Mouse (Mus musculus): ENCODE measurements at regions not wholly inside any gene's neighbourhood (a gene's known extent, or its start where the extent isn't known, plus 50 kb on each side); places are given as distances from the start of the nearest gene placed in this dataset.

DNA sequence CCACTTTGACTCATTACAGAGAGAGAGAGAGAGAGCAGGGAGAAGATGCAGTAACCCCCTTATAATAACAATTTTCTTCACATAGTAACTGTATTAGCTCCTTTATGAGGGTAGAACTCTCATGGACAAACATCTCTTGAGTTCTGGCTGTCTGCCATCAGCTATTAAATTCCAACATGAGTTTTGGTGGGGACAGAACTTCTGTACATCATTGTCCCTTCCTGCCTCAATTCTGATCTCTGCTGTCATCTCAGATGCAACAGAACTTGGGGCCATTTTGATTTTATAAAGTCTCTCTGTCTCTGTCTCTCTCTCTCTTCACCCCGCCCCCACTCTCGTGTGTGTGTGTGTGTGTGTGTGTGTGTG is 261.6 kb downstream of the Rps24 start:
- Histone ChIP-seq H3K9me3 (ENCODE audit: low read depth, low read length) (no peaks in the 10 kb centered on the region), H3K4me2 (no peak overlapping the region), H3K9ac (no peak overlapping the region), H3K27ac (ENCODE audit: low read depth) (peak overlapping the region; percentile 43; the same call in 1 of the 2 replicates), H3K4me1 (ENCODE audit: insufficient read depth) (peaks cover 7% of the 10 kb centered on the region; the same call in 1 of the 2 replicates), H3K4me3 (ENCODE audit: low read depth, low read length) (no peak overlapping the region), H3K36me3 (ENCODE audit: insufficient read depth) (no peaks in the 10 kb centered on the region), H3K27me3 (ENCODE audit: insufficient read depth, low read length) (no peaks in the 10 kb centered on the region)
- no peak for TF ChIP-seq CTCF (IDR thresholded peaks at IDR 0.05; ENCODE audit: low read depth)
- ATAC-seq (ENCODE audit: insufficient read depth): no peak
- DNase-seq: peak; percentile 73
- WGBS: 60% methylated on average over 2 of the region's 2 CpGs

DNA sequence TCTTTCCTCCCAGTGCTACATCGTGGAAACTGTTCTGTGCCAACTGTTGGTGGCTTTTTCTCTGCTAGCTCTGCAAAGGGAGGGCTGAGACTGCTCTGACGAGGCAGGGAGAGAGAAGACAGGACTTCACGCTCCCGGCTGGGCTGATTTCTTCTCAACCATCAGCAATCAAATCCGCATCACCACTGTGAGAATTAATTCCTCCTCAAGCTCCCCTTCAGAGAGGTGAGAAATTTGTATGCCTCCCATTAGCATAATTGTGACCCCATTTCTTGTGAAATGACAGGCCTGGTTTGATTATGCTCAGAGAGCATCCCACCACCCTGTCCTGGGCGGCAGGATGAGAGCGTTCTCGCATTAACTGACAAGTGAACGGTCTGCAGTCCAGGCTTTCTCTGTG is 262.4 kb downstream of the Rps24 start:
- H3K27ac ChIP-seq (ENCODE audit: low read depth): no peak overlapping the region
- H3K4me1 ChIP-seq (ENCODE audit: insufficient read depth): peaks cover 7% of the 10 kb centered on the region; the same call in 1 of the 2 replicates
- H3K4me3 ChIP-seq (ENCODE audit: low read depth, low read length): no peak overlapping the region
- TF ChIP-seq CTCF (IDR thresholded peaks at IDR 0.05; ENCODE audit: low read depth): no peak
- WGBS: 75% methylated on average over 9 of the region's 9 CpGs
- no peak overlapping the region for H3K9ac ChIP-seq
- no peaks in the 10 kb centered on the region for H3K36me3 ChIP-seq (ENCODE audit: insufficient read depth)
- no peak for DNase-seq
- no peak for ATAC-seq (ENCODE audit: insufficient read depth)
- H3K4me2 ChIP-seq: no peak overlapping the region
- no peaks in the 10 kb centered on the region for H3K27me3 ChIP-seq (ENCODE audit: insufficient read depth, low read length)
- H3K9me3 ChIP-seq (ENCODE audit: low read depth, low read length): no peaks in the 10 kb centered on the region

DNA sequence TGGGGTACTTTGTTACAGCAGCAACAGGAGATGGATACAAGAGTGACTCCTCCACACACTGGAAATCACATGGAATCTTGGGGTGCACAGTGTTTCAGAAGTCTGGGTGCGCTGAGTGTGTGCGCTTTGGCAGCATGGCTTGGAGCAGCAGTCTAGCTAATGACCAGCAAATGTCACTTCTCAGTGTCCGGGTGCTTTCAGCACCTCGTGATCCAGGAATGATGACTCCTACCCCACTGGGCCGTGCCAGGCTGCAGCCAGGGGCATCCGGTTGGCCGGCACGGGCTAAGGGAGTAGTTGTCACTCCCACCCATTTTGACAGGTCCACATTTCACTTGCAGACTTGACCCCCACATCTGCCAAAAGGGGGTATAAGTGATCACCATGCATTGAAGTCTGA is 264.3 kb downstream of the Rps24 start:
- Histone ChIP-seq H3K4me1 (ENCODE audit: insufficient read depth) (peaks cover 7% of the 10 kb centered on the region; the same call in 1 of the 2 replicates), H3K27me3 (ENCODE audit: insufficient read depth, low read length) (no peaks in the 10 kb centered on the region), H3K4me3 (ENCODE audit: low read depth, low read length) (no peak overlapping the region), H3K36me3 (ENCODE audit: insufficient read depth) (no peaks in the 10 kb centered on the region), H3K27ac (ENCODE audit: low read depth) (no peak overlapping the region), H3K9ac (no peak overlapping the region), H3K4me2 (no peak overlapping the region), H3K9me3 (ENCODE audit: low read depth, low read length) (no peaks in the 10 kb centered on the region)
- 74% methylated on average over 8 of the region's 8 CpGs for WGBS
- TF ChIP-seq CTCF (IDR thresholded peaks at IDR 0.05; ENCODE audit: low read depth): no peak
- ATAC-seq (ENCODE audit: insufficient read depth) (no peak), DNase-seq (no peak)

DNA sequence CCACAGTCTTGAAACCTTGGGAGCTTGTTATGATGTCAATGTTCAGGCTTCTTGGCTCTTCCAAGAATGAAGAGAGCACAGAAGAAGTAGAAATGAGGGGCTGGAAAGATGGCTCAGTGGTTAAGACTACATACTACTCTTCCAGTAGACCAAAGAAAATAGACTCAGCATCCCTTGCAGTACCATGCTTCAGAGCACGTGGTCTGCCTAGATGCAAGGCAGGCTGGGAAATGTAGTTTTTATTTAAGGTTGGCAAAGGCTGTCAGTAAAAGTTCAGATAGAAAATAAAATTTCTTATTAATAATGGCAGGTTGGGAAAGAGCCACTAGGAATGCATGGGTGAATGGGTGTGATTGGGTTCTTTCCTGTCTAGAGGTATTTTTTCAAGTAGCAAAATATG is 267.8 kb downstream of the Rps24 start:
- Histone ChIP-seq H3K4me3 (ENCODE audit: low read depth, low read length) (no peak overlapping the region), H3K9ac (no peak overlapping the region), H3K27ac (ENCODE audit: low read depth) (no peak overlapping the region), H3K9me3 (ENCODE audit: low read depth, low read length) (no peaks in the 10 kb centered on the region), H3K4me2 (no peak overlapping the region), H3K27me3 (ENCODE audit: insufficient read depth, low read length) (no peaks in the 10 kb centered on the region), H3K36me3 (ENCODE audit: insufficient read depth) (no peaks in the 10 kb centered on the region), H3K4me1 (ENCODE audit: insufficient read depth) (0 out of 2 replicates have a peak, but pooled peaks cover 6% of the 10 kb centered on the region)
- no peak for TF ChIP-seq CTCF (IDR thresholded peaks at IDR 0.05; ENCODE audit: low read depth)
- DNase-seq (no peak), ATAC-seq (ENCODE audit: insufficient read depth) (no peak)
- 59% methylated on average over 1 of the region's 1 CpGs for WGBS

DNA sequence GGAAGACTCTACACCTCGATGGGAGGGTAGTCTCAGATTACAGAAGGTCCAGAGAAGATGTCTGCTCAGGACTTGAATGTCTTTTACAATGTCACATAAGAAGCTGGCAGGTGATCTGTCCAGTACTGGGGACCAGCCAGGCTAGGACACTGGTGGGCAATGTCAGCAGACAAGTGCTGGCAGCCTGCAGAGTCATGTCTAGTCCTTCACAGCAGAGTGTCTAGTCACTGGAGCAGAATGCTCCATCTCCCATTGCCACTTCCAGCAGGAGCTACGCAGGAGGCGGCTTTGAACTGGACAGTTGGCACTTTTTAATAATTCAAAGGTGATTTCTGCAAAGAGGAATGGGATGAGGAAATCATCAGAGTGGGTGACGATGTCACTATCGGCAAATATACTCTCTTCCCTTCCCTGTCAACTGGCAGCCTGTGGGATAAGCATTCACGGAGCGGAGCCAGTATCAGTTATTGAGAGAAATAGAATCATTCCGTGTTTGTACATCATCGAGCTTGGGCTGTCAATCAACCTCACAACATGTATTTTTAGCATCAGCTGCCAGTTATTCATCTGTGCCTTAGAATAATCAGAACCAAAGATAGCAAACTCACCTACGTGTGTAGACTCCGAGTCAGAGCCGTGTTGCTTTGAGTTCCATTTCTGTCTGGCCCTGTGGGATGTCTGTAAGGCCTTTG is 268.6 kb downstream of the Rps24 start:
- Histone ChIP-seq H3K4me3 (ENCODE audit: low read depth, low read length) (no peak overlapping the region), H3K9ac (no peak overlapping the region), H3K4me2 (no peak overlapping the region), H3K27me3 (ENCODE audit: insufficient read depth, low read length) (no peaks in the 10 kb centered on the region), H3K27ac (ENCODE audit: low read depth) (no peak overlapping the region), H3K36me3 (ENCODE audit: insufficient read depth) (no peaks in the 10 kb centered on the region), H3K9me3 (ENCODE audit: low read depth, low read length) (no peaks in the 10 kb centered on the region), H3K4me1 (ENCODE audit: insufficient read depth) (0 out of 2 replicates have a peak, but pooled peaks cover 6% of the 10 kb centered on the region)
- TF ChIP-seq CTCF (IDR thresholded peaks at IDR 0.05; ENCODE audit: low read depth): no peak
- DNase-seq (no peak), ATAC-seq (ENCODE audit: insufficient read depth) (no peak)
- 80% methylated on average over 12 of the region's 12 CpGs for WGBS

DNA sequence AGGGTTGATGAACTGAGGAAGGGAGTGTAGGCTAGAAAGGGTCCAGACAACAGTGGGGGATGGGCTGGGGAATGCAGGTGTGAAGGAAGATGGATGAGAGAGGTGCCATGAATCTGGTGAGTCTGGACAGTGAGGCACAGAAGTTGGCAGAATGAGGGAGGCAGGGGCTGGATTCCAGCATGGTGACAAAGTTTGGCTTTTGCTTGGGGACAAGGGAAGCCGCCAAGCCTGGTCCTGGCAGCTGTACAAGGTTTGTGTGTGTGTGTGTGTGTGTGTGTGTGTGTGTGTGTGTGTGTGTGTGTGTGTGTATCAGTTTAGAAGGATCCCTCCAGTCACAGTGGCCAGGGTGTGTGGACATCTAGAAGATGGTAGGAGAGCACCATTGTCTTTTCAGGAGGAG is 270.4 kb downstream of the Rps24 start:
- Histone ChIP-seq H3K27me3 (ENCODE audit: insufficient read depth, low read length) (no peaks in the 10 kb centered on the region), H3K4me3 (ENCODE audit: low read depth, low read length) (no peak overlapping the region), H3K9ac (no peak overlapping the region), H3K4me1 (ENCODE audit: insufficient read depth) (0 out of 2 replicates have a peak, but pooled peaks cover 6% of the 10 kb centered on the region), H3K27ac (ENCODE audit: low read depth) (no peak overlapping the region), H3K4me2 (no peak overlapping the region), H3K36me3 (ENCODE audit: insufficient read depth) (no peaks in the 10 kb centered on the region), H3K9me3 (ENCODE audit: low read depth, low read length) (no peaks in the 10 kb centered on the region)
- DNase-seq (peak; percentile 19), ATAC-seq (ENCODE audit: insufficient read depth) (no peak)
- no peak for TF ChIP-seq CTCF (IDR thresholded peaks at IDR 0.05; ENCODE audit: low read depth)
- 50% methylated on average over 1 of the region's 1 CpGs for WGBS

DNA sequence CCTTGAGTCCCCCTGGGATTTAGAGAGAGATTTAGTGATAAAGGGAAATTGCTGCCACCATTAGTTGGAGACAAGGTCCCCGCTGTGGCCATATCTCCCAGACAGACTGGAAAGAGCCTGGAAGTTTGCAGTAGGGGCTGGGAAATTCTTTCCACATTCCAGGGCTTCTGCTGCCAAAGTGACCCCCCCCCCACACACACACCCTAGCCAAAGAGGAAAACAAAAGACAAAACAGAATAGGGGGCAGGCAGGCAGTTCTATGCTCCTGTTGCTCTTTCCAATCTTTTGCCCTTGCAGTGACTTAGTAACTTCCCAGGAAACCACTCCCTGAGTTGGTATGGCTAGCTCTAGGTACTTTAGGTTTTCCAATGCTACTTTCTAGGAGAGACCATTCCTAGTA is 270.9 kb downstream of the Rps24 start:
- TF ChIP-seq CTCF (IDR thresholded peaks at IDR 0.05; ENCODE audit: low read depth): no peak
- 33% methylated on average over 1 of the region's 1 CpGs for WGBS
- H3K4me3 ChIP-seq (ENCODE audit: low read depth, low read length): no peak overlapping the region
- DNase-seq: no peak
- no peaks in the 10 kb centered on the region for H3K9me3 ChIP-seq (ENCODE audit: low read depth, low read length)
- no peaks in the 10 kb centered on the region for H3K27me3 ChIP-seq (ENCODE audit: insufficient read depth, low read length)
- no peak overlapping the region for H3K4me2 ChIP-seq
- ATAC-seq (ENCODE audit: insufficient read depth): no peak
- no peak overlapping the region for H3K27ac ChIP-seq (ENCODE audit: low read depth)
- H3K9ac ChIP-seq: no peak overlapping the region
- no peaks in the 10 kb centered on the region for H3K36me3 ChIP-seq (ENCODE audit: insufficient read depth)
- H3K4me1 ChIP-seq (ENCODE audit: insufficient read depth): 0 out of 2 replicates have a peak, but pooled peaks cover 6% of the 10 kb centered on the region

Data from lung, embryonic 14.5 days (tissue).